Mouse (Mus musculus) embryonic fibroblast, embryonic 13.5 days (primary cell): ENCODE measurements at regions not wholly inside any gene's neighbourhood (a gene's known extent, or its start where the extent isn't known, plus 50 kb on each side); places are given as distances from the start of the nearest gene placed in this dataset.

Experiments used
- CTCF ChIP-seq: IDR thresholded peaks from 2 replicates; pipeline ENCODE4 v1.5.1; 2011; ENCODE audit warnings: mild to moderate bottlenecking, control low read depth, low read length, moderate library complexity, borderline replicate concordance; ENCODE audit not compliant: insufficient read depth
- POLR2A ChIP-seq: IDR thresholded peaks from 2 replicates; pipeline ENCODE4 v1.6.1; 2011; ENCODE audit warnings: low read depth, mild to moderate bottlenecking, control low read depth, low read length, moderate library complexity

DNA sequence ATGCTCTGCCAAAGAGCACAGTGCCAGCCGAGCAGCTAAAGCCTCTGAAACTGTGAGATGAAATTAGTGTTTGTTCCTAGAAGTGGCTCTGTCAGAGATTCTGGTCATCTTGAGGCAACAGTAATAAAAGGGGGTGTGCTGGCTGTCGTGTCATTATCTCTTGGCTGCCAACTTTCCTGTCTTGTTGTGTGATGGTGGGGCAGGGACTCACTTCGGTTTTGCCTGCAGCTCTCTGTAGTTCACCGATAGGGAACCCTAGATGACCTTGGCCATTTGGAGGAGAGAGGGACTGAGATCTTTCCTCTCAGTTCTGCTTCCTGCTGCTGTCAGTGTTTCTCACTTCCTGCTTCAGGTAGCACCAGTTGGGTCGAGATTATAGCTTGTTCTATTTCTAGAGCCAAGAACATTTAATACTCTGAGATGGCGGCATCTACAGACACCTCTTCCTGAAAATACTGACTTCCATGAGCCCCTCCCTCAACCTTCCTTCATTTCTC is 159.8 kb upstream of the Kbtbd8 start:
- TF ChIP-seq CTCF (no peak), POLR2A (no peak)
